Mouse (Mus musculus) heart, adult 2 months (tissue): Measurements from ENCODE around the gene Stat5b. TPM values are rescaled to one million over a fixed set of nuclear protein-coding genes. Genes with fewer than 3 reads are reported as not detected.
A peak's percentile ranks its signal among the peaks of the same experiment; 100 is the strongest.

Experiments
- DNase-seq, 2 experiments: peaks; one replicate each; pipeline ENCODE4 v3.0.0; 2021
- H3K27ac ChIP-seq: fragments of 200-600 bp; 2 replicates; pipeline ENCODE4 v1.8.1; 2022
- H3K27me3 ChIP-seq: fragments of 200-500 bp; 2 replicates; pipeline ENCODE4 v1.6.1; 2012; ENCODE audit warnings: mild to moderate bottlenecking, low read length, inconsistent platforms, mixed read lengths; ENCODE audit not compliant: control insufficient read depth, insufficient read depth
- H3K36me3 ChIP-seq: fragments of 200-500 bp; 2 replicates; pipeline ENCODE4 v1.6.1; 2012; ENCODE audit warnings: low read length, inconsistent platforms; ENCODE audit not compliant: control insufficient read depth, insufficient read depth
- H3K4me1 ChIP-seq: fragments of 200-500 bp; 2 replicates; pipeline ENCODE4 v1.6.1; 2011; ENCODE audit warnings: low read length; ENCODE audit not compliant: control insufficient read depth, insufficient read depth
- H3K4me3 ChIP-seq: fragments of 200-600 bp; 2 replicates; pipeline ENCODE4 v1.8.1; 2022
- H3K79me2 ChIP-seq: fragments of 200-500 bp; replicated peaks from 2 replicates; pipeline ENCODE4 v1.6.1; 2012; ENCODE audit warnings: mild to moderate bottlenecking, inconsistent platforms, low read length, moderate library complexity, mixed read lengths; ENCODE audit not compliant: control insufficient read depth, insufficient read depth
- H3K9ac ChIP-seq: fragments of 200-500 bp; 2 replicates; pipeline ENCODE4 v1.6.1; 2012; ENCODE audit warnings: low read depth, mild to moderate bottlenecking, control low read depth, inconsistent platforms, low read length, mixed read lengths
- EP300 ChIP-seq: fragments of 200-500 bp; IDR thresholded peaks from 2 replicates; pipeline ENCODE4 v1.6.1; 2011; ENCODE audit warnings: low read depth, low read length, control low read depth; ENCODE audit not compliant: insufficient read depth
- POLR2A ChIP-seq: fragments of 200-500 bp; IDR thresholded peaks from 2 replicates; pipeline ENCODE4 v1.6.1; 2011; ENCODE audit warnings: mild to moderate bottlenecking, low read depth, low read length, control low read depth; ENCODE audit not compliant: insufficient read depth
- WGBS: fragments of 180-500 bp; shearing (Covaris S2); methylation state at CpG from one replicate; pipeline ENCODE4 v1.1.7; 2018; 5-methylcytosine and 5-hydroxymethylcytosine counted together
- intact Hi-C: fragments of 180-260 bp; cut with DNase I; formaldehyde crosslinking; loops from one replicate; pipeline ENCODE4 v1.15.1; 2025
- polyA plus RNA-seq: library from polyadenylated mRNA; depleted of rRNA; stranded (reverse); fragments of >200 nt; gene quantifications from 2 replicates; pipeline ENCODE4 v1.2.3, GENCODE M21; 2012; rRNA removed
- total RNA-seq, 2 experiments: library from RNA; stranded (reverse); gene quantifications; 2 replicates each; pipeline ENCODE4 v1.2.3; 2021

Gene Stat5b
- total and polyA plus RNA-seq, 3 experiments, result 35.4 to 65.2 (median 58.6) TPM

DNA sequence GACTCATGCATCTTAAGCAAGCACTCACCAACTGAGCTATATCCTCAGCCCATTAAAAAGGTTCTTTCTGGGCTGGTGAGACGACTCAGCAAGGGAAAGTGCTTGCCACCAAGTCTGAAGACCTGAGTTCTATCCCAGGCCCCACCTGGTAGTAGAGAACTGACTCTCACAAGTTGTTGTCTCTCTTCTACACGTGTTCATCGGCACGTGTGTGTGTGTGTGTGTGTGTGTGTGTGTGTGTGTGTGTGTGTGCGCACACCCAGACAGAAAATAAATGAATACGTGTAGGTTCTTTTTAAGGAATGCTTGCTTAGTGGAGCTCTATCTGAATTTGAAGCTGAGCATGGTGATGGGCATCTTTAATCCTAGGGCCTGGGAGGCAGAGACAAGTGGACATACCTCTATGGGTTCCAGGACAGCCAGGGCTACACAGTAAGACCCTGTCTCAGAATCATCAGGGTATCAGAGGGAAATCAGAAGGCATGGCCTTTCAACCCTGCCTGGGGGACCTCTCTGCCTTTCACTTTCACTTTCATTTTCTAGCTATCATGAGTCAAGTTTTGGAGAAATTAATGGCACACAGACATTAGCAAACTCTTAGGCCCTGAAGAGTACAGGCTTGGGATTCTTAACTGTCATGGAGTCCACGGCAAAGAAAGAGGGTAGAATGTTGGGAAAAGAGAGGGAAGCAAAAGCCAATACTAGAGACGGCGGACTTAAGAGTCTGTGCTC lies 115.2 kb downstream of the Stat5b start:
- WGBS, result 77% methylated on average over 9 of the region's 9 CpGs
- H3K79me2 ChIP-seq, result peaks cover 8% of the 10 kb centered on the region
- intact Hi-C loops, result no loop called here
- peak overlapping the region; percentile 2 for H3K4me3 ChIP-seq
- H3K4me1 ChIP-seq, result peaks cover 22% of the 10 kb centered on the region
- peak overlapping the region; percentile 24; the same call in 1 of the 2 replicates for H3K27ac ChIP-seq
- no peak for DNase-seq
- H3K9ac ChIP-seq, result peak overlapping the region; percentile 35
- H3K36me3 ChIP-seq, result no peaks in the 10 kb centered on the region; the same call in 1 of the 2 replicates
- TF ChIP-seq POLR2A (no peak), EP300 (0 out of 2 replicates have a peak, but pooled peaks have one; percentile 12)
- H3K27me3 ChIP-seq, result no peaks in the 10 kb centered on the region

Other genes starting within 250 kb of the Stat5b start
- gene Nkiras2, start 231.5 kb downstream of the Stat5b start, total RNA-seq, result 10 to 100 TPM; 49.5 to 50.3 TPM
- gene Nkiras2, start 231.5 kb downstream of the Stat5b start, polyA plus RNA-seq, result 91.2 and 107 TPM in 2 replicates
- 100 to 1,000 TPM; 107 to 121 TPM for gene Dnajc7, start 230.6 kb downstream of the Stat5b start, total RNA-seq
- gene Dnajc7, start 230.6 kb downstream of the Stat5b start, polyA plus RNA-seq, result 46.1 and 77.8 TPM in 2 replicates
- gene Zfp385c, start 158.3 kb downstream of the Stat5b start, total RNA-seq, result under 1 TPM; 0.34 to 0.48 TPM
- 0.59 and 0.61 TPM in 2 replicates for gene Zfp385c, start 158.3 kb downstream of the Stat5b start, polyA plus RNA-seq
- gene Dhx58, start 146.5 kb downstream of the Stat5b start, total RNA-seq, result under 1 TPM; 0.55 to 0.70 TPM
- gene Dhx58, start 146.5 kb downstream of the Stat5b start, polyA plus RNA-seq, result 2.8 and 3.0 TPM in 2 replicates
- 10 to 100 TPM; 13.1 to 14.0 TPM for gene Kat2a, start 138.3 kb downstream of the Stat5b start, total RNA-seq
- gene Kat2a, start 138.3 kb downstream of the Stat5b start, polyA plus RNA-seq, result 18.9 and 21.7 TPM in 2 replicates
- gene Hspb9, start 136.9 kb downstream of the Stat5b start, total RNA-seq, result not detected
- gene Hspb9, start 136.9 kb downstream of the Stat5b start, polyA plus RNA-seq, result 0.50 and 0.62 TPM in 2 replicates
- 10 to 100 TPM; 53.0 to 56.3 TPM for gene Rab5c, start 112.5 kb downstream of the Stat5b start, total RNA-seq
- gene Rab5c, start 112.5 kb downstream of the Stat5b start, polyA plus RNA-seq, result 69.3 and 97.8 TPM in 2 replicates
- not detected for gene Kcnh4, start 90.8 kb downstream of the Stat5b start, total RNA-seq
- gene Kcnh4, start 90.8 kb downstream of the Stat5b start, polyA plus RNA-seq, result 0.04 TPM in 1 of 2 replicates, not detected in the other
- not detected for gene Hcrt, start 87.8 kb downstream of the Stat5b start, total RNA-seq
- gene Hcrt, start 87.8 kb downstream of the Stat5b start, polyA plus RNA-seq, result not detected in 2 replicates
- gene Ghdc, start 79.8 kb downstream of the Stat5b start, total RNA-seq, result 10 to 100 TPM; 10.1 to 11.6 TPM
- 11.2 and 12.8 TPM in 2 replicates for gene Ghdc, start 79.8 kb downstream of the Stat5b start, polyA plus RNA-seq
- 10 to 100 TPM; 20.3 to 22.3 TPM for gene Stat5a, start 8.6 kb upstream of the Stat5b start, total RNA-seq
- gene Stat5a, start 8.6 kb upstream of the Stat5b start, polyA plus RNA-seq, result 24.3 and 26.6 TPM in 2 replicates
- gene Stat3, start 88.8 kb upstream of the Stat5b start, total RNA-seq, result 10 to 100 TPM; 93.0 to 94.7 TPM
- 85.8 and 134 TPM in 2 replicates for gene Stat3, start 88.8 kb upstream of the Stat5b start, polyA plus RNA-seq
- gene Cavin1, start 120.2 kb upstream of the Stat5b start, total RNA-seq, result 100 to 1,000 TPM; 219 to 225 TPM
- 114 and 135 TPM in 2 replicates for gene Cavin1, start 120.2 kb upstream of the Stat5b start, polyA plus RNA-seq
- 10 to 100 TPM; 89.6 to 92.6 TPM for gene Atp6v0a1, start 158.7 kb upstream of the Stat5b start, total RNA-seq
- 77.4 and 85.9 TPM in 2 replicates for gene Atp6v0a1, start 158.7 kb upstream of the Stat5b start, polyA plus RNA-seq
- 1 to 10 TPM; 7.4 to 8.3 TPM for gene Naglu, start 219.3 kb upstream of the Stat5b start, total RNA-seq
- gene Naglu, start 219.3 kb upstream of the Stat5b start, polyA plus RNA-seq, result 11.0 and 14.3 TPM in 2 replicates
- under 1 TPM; 0.47 to 0.70 TPM for gene Hsd17b1, start 227.7 kb upstream of the Stat5b start, total RNA-seq
- gene Hsd17b1, start 227.7 kb upstream of the Stat5b start, polyA plus RNA-seq, result 0.32 and 0.55 TPM in 2 replicates
- 10 to 100 TPM; 15.8 to 17.5 TPM for gene Coasy, start 231.8 kb upstream of the Stat5b start, total RNA-seq
- gene Coasy, start 231.8 kb upstream of the Stat5b start, polyA plus RNA-seq, result 22.1 and 24.6 TPM in 2 replicates
- gene Mlx, start 236.6 kb upstream of the Stat5b start, total RNA-seq, result 10 to 100 TPM; 18.1 to 21.3 TPM
- gene Mlx, start 236.6 kb upstream of the Stat5b start, polyA plus RNA-seq, result 23.0 and 45.2 TPM in 2 replicates
- 1 to 10 TPM; 1.6 to 2.7 TPM for gene Psmc3ip, start 244.7 kb upstream of the Stat5b start, total RNA-seq
- 1.1 and 1.3 TPM in 2 replicates for gene Psmc3ip, start 244.7 kb upstream of the Stat5b start, polyA plus RNA-seq